Mouse (Mus musculus) midbrain, embryonic 12.5 days (tissue): ENCODE measurements around the gene Ubap2l. TPM values are rescaled to one million over a fixed set of nuclear protein-coding genes. Genes with fewer than 3 reads are reported as not detected.

Source experiments
- ATAC-seq: fragments of 200-750 bp; cut with Nextera tagmentation; 2 replicates; pipeline ENCODE4 v1.8.0; 2017; ENCODE audit warnings: low read depth, moderate TSS enrichment, moderate library complexity; ENCODE audit not compliant: low FRiP score
- H3K27ac ChIP-seq: fragments of 300-500 bp; sonication (generic); replicated peaks from 2 replicates; pipeline ENCODE4 v1.5.1; 2016; ENCODE audit warnings: mild to moderate bottlenecking
- H3K27me3 ChIP-seq: fragments of 300-500 bp; sonication (generic); 2 replicates; pipeline ENCODE4 v1.6.1; 2016; ENCODE audit warnings: mild to moderate bottlenecking
- H3K36me3 ChIP-seq: fragments of 300-500 bp; sonication (generic); 2 replicates; pipeline ENCODE4 v1.6.1; 2016
- H3K4me1 ChIP-seq: fragments of 300-500 bp; sonication (generic); 2 replicates; pipeline ENCODE4 v1.6.1; 2016
- H3K4me2 ChIP-seq: fragments of 300-500 bp; sonication (generic); replicated peaks from 2 replicates; pipeline ENCODE4 v1.6.1; 2016; ENCODE audit warnings: mild to moderate bottlenecking, moderate library complexity
- H3K4me3 ChIP-seq: fragments of 300-500 bp; sonication (generic); 2 replicates; pipeline ENCODE4 v1.5.1; 2016; ENCODE audit warnings: mild to moderate bottlenecking
- H3K9ac ChIP-seq: fragments of 300-500 bp; sonication (generic); replicated peaks from 2 replicates; pipeline ENCODE4 v1.6.1; 2016; ENCODE audit warnings: mild to moderate bottlenecking, moderate library complexity
- H3K9me3 ChIP-seq: fragments of 300-500 bp; sonication (generic); 2 replicates; pipeline ENCODE4 v1.6.1; 2016; ENCODE audit warnings: mild to moderate bottlenecking
- WGBS: fragments of 180-500 bp; shearing (Covaris S2); methylation state at CpG from one replicate; pipeline ENCODE4 v1.1.7; 2016; 5-methylcytosine and 5-hydroxymethylcytosine counted together
- polyA plus RNA-seq: library from polyadenylated mRNA; unstranded; fragments of >200 nt; fragmentation: Nextera tagmentation; extraction: Ambion mirVana; gene quantifications from 2 replicates; pipeline ENCODE4 v1.2.1, GENCODE M21; 2016

Gene Ubap2l
- 207 and 222 TPM in 2 replicates for polyA plus RNA-seq

- H3K9ac ChIP-seq = peak within 1 kb of the TSS; percentile 97
- under 1% methylated on average over 61 of the region's 81 CpGs for WGBS
- H3K9me3 ChIP-seq = no peaks in the 10 kb centered on the region
- H3K4me2 ChIP-seq = peak within 1 kb of the TSS; percentile 76
- peaks cover 30% of the 10 kb centered on the region for H3K36me3 ChIP-seq
- ATAC-seq = peak; percentile 93
- peak within 1 kb of the TSS; percentile 95 for H3K27ac ChIP-seq
- H3K4me1 ChIP-seq = peaks cover 34% of the 10 kb centered on the region
- peak within 1 kb of the TSS; percentile 74 for H3K4me3 ChIP-seq
- H3K27me3 ChIP-seq = no peaks in the 10 kb centered on the region
These were observed at the start of gene Ubap2l for GRCm38 (mm10) chr3:90052351-90053241. TSS of gene Ubap2l (minus strand) at chr3:90052628.

- no peak for ATAC-seq
- H3K4me2 ChIP-seq = no peak overlapping the region
- no peak overlapping the region for H3K27ac ChIP-seq
- peaks cover 26% of the 10 kb centered on the region for H3K36me3 ChIP-seq
- H3K9ac ChIP-seq = no peak overlapping the region
- H3K4me3 ChIP-seq = no peak overlapping the region
- H3K4me1 ChIP-seq = no peaks in the 10 kb centered on the region
- no peaks in the 10 kb centered on the region for H3K27me3 ChIP-seq
- no peaks in the 10 kb centered on the region for H3K9me3 ChIP-seq
- 100% methylated on average over 2 of the region's 2 CpGs for WGBS
These were observed 49.2 kb upstream of the Ubap2l start for GRCm38 (mm10) chr3:90101673-90102072.

GRCm38 (mm10) chr3:90101010-90101409 lies 48.6 kb upstream of the Ubap2l start:
- H3K9me3 ChIP-seq = no peaks in the 10 kb centered on the region
- H3K4me1 ChIP-seq = no peaks in the 10 kb centered on the region
- H3K4me2 ChIP-seq = no peak overlapping the region
- ATAC-seq = no peak
- no peaks in the 10 kb centered on the region for H3K27me3 ChIP-seq
- H3K27ac ChIP-seq = no peak overlapping the region
- no peak overlapping the region for H3K4me3 ChIP-seq
- 95% methylated on average over 3 of the region's 3 CpGs for WGBS
- no peak overlapping the region for H3K9ac ChIP-seq
- H3K36me3 ChIP-seq = peaks cover 31% of the 10 kb centered on the region

GRCm38 (mm10) chr3:90097928-90098327 lies 45.5 kb upstream of the Ubap2l start:
- Histone ChIP-seq H3K4me3 (no peak overlapping the region), H3K27me3 (no peaks in the 10 kb centered on the region), H3K9ac (no peak overlapping the region), H3K4me1 (no peaks in the 10 kb centered on the region), H3K4me2 (no peak overlapping the region), H3K27ac (no peak overlapping the region), H3K36me3 (peaks cover 59% of the 10 kb centered on the region), H3K9me3 (no peaks in the 10 kb centered on the region)
- 92% methylated on average over 5 of the region's 5 CpGs for WGBS
- ATAC-seq = no peak

GRCm38 (mm10) chr3:90094453-90094852 lies 42.0 kb upstream of the Ubap2l start:
- Histone ChIP-seq H3K4me3 (no peak overlapping the region), H3K9ac (no peak overlapping the region), H3K4me1 (no peaks in the 10 kb centered on the region), H3K4me2 (no peak overlapping the region), H3K27ac (no peak overlapping the region), H3K27me3 (no peaks in the 10 kb centered on the region), H3K9me3 (no peaks in the 10 kb centered on the region), H3K36me3 (peaks cover 85% of the 10 kb centered on the region)
- ATAC-seq = no peak
- whole genome bisulfite sequencing = 94% methylated on average over 3 of the region's 3 CpGs

GRCm38 (mm10) chr3:90090892-90091291 lies 38.5 kb upstream of the Ubap2l start:
- no peaks in the 10 kb centered on the region for H3K27me3 ChIP-seq
- no peak for ATAC-seq
- H3K4me2 ChIP-seq = no peak overlapping the region
- 86% methylated on average over 6 of the region's 6 CpGs for WGBS
- H3K4me1 ChIP-seq = no peaks in the 10 kb centered on the region
- peaks cover 96% of the 10 kb centered on the region for H3K36me3 ChIP-seq
- H3K9me3 ChIP-seq = no peaks in the 10 kb centered on the region
- H3K27ac ChIP-seq = no peak overlapping the region
- no peak overlapping the region for H3K4me3 ChIP-seq
- H3K9ac ChIP-seq = no peak overlapping the region

GRCm38 (mm10) chr3:90088617-90089016 lies 36.2 kb upstream of the Ubap2l start:
- no peak overlapping the region for H3K27ac ChIP-seq
- no peak overlapping the region for H3K4me2 ChIP-seq
- WGBS = 93% methylated on average over 2 of the region's 2 CpGs
- H3K9me3 ChIP-seq = no peaks in the 10 kb centered on the region
- no peak overlapping the region for H3K4me3 ChIP-seq
- no peak overlapping the region for H3K9ac ChIP-seq
- no peaks in the 10 kb centered on the region for H3K27me3 ChIP-seq
- no peak for ATAC-seq
- H3K36me3 ChIP-seq = peaks cover 75% of the 10 kb centered on the region
- peaks cover 9% of the 10 kb centered on the region for H3K4me1 ChIP-seq

GRCm38 (mm10) chr3:90086068-90086467 lies 33.6 kb upstream of the Ubap2l start:
- no peak overlapping the region for H3K4me3 ChIP-seq
- H3K36me3 ChIP-seq = peaks cover 51% of the 10 kb centered on the region
- no peak for ATAC-seq

GRCm38 (mm10) chr3:90085281-90085680 lies 32.9 kb upstream of the Ubap2l start:
- Histone ChIP-seq H3K36me3 (peaks cover 44% of the 10 kb centered on the region), H3K4me1 (peaks cover 37% of the 10 kb centered on the region), H3K4me3 (no peak overlapping the region), H3K4me2 (no peak overlapping the region), H3K9ac (no peak overlapping the region), H3K27me3 (no peaks in the 10 kb centered on the region), H3K9me3 (no peaks in the 10 kb centered on the region), H3K27ac (no peak overlapping the region)
- 89% methylated on average over 6 of the region's 6 CpGs for WGBS
- ATAC-seq = no peak

More at GRCm38 (mm10) chr3:90086068-90086467, 33.6 kb upstream of the Ubap2l start:
- H3K4me2 ChIP-seq = no peak overlapping the region
- H3K9me3 ChIP-seq = no peaks in the 10 kb centered on the region
- no peak overlapping the region for H3K27ac ChIP-seq
- WGBS = 92% methylated on average over 5 of the region's 5 CpGs
- H3K27me3 ChIP-seq = no peaks in the 10 kb centered on the region
- peaks cover 32% of the 10 kb centered on the region for H3K4me1 ChIP-seq
- H3K9ac ChIP-seq = no peak overlapping the region

- no peak for ATAC-seq
- 82% methylated on average over 4 of the region's 4 CpGs for WGBS
- H3K4me2 ChIP-seq = no peak overlapping the region
- H3K4me1 ChIP-seq = peaks cover 37% of the 10 kb centered on the region
- no peak overlapping the region for H3K4me3 ChIP-seq
- H3K9ac ChIP-seq = no peak overlapping the region
- peaks cover 39% of the 10 kb centered on the region for H3K36me3 ChIP-seq
- no peaks in the 10 kb centered on the region for H3K9me3 ChIP-seq
- H3K27ac ChIP-seq = 0 out of 2 replicates have a peak overlapping the region, but pooled peaks have one; percentile 12
- no peaks in the 10 kb centered on the region for H3K27me3 ChIP-seq
These were observed 32.4 kb upstream of the Ubap2l start for GRCm38 (mm10) chr3:90084790-90085189.

- peak overlapping the region; percentile 13; the same call in 1 of the 2 replicates for H3K4me2 ChIP-seq
- H3K4me3 ChIP-seq = no peak overlapping the region
- 43% methylated on average over 3 of the region's 3 CpGs for WGBS
- peaks cover 42% of the 10 kb centered on the region for H3K4me1 ChIP-seq
- no peaks in the 10 kb centered on the region for H3K27me3 ChIP-seq
- H3K36me3 ChIP-seq = peaks cover 29% of the 10 kb centered on the region
- H3K9ac ChIP-seq = no peak overlapping the region
- ATAC-seq = no peak
- no peaks in the 10 kb centered on the region for H3K9me3 ChIP-seq
- peak overlapping the region; percentile 12; the same call in 1 of the 2 replicates for H3K27ac ChIP-seq
These were observed 31.4 kb upstream of the Ubap2l start for GRCm38 (mm10) chr3:90083698-90084324.

- peaks cover 45% of the 10 kb centered on the region for H3K4me1 ChIP-seq
- H3K4me3 ChIP-seq = no peak overlapping the region
- no peak overlapping the region for H3K27ac ChIP-seq
- no peaks in the 10 kb centered on the region for H3K27me3 ChIP-seq
- H3K4me2 ChIP-seq = 0 out of 2 replicates have a peak overlapping the region, but pooled peaks have one; percentile 13
- 0 out of 2 replicates have a peak overlapping the region, but pooled peaks have one; percentile 0 for H3K9ac ChIP-seq
- no peak for ATAC-seq
- peaks cover 21% of the 10 kb centered on the region for H3K36me3 ChIP-seq
- H3K9me3 ChIP-seq = no peaks in the 10 kb centered on the region
- WGBS = 70% methylated on average over 5 of the region's 5 CpGs
These were observed 30.6 kb upstream of the Ubap2l start for GRCm38 (mm10) chr3:90083034-90083433.
